Mouse (Mus musculus) B cell, adult (primary cell): ENCODE data around the gene Rhbdl3. TPM values are rescaled to one million over a fixed set of nuclear protein-coding genes. Genes with fewer than 3 reads are reported as not detected.

Source experiments
- total RNA-seq: library from RNA; stranded (reverse); gene quantifications from 4 replicates; pipeline ENCODE4 v1.2.4, GENCODE M21; 2023; ENCODE audit not compliant: inconsistent age

Rhbdl3 gene
- total RNA-seq = 0.27 to 1.8 TPM (median 0.46 TPM) in 4 replicates

DNA sequence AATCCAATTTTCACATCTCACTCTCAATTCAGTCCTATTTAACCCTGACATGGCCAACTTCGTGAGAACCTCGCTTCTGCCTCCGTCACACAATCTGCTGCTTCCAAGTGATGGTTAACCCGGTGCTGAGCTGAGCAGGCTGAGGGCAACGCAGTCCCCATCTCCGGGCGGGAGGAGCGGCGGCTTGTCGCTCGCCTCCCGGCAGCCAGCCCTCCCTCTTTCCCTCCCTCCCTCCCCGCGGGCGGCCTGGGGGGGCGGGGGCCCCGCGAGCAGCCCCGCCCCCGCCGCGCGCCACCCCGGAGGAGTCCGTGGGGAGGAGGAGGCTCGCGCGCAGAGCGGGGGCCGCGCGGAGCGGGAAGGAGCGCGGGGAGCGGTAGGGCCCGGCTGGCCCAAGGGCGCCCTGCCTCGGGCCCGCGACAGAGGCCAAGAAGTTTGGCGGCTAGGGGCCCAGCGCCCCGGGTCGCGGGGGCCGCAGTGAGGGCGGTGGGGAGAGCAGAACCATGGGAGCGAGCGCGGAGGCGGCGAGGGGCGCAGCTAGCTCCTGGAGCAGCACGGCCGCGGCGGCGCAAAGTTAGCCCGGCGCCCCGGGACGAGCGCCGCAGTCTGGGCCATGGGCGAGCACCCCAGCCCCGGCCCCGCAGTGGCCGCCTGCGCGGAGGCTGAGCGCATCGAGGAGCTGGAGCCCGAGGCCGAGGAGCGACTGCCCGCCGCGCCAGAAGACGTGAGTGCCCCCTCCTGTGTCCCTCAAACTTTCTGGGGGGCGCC is at the start of gene Rhbdl3:
Gene Rhbdl3, plus strand, starts transcription at position 362 of the 765 bp plus-strand sequence.

DNA sequence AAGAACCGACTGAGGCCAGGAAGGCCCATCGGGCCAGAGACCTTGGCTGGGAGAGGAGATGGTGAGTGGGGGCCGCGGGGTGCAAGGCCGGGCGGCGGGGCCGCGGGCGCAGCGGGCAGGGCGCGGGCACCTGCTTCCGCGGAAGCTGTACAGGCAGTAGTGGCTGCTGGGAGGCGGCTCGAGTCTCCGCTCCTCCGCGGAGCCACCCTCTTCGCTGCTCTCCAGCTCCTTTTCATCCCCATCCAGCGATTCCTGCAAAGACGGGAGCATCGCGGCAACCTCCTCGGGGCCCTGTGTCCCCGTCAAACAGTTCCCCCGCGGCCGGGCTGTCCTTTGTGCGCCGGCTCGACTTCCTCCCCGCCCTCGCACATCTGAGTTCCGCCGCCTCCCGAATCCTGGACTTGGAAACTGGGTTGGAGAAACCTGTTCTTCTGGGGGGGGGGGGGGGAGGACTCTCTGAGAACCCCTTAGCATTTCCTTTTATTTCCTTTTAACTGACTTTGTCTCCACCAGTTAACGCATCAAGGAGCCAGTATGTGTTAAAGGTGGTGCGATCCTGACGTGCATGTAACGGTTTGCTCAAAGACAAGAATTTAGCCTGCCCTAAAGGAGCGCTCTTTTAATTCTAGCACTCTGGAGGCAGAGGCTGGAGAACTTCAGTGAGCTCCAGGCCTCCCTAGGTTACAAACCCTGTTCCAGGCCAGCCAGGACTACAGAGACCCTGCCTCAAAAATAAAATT is 77.2 kb downstream of the Rhbdl3 start, which contains the start of gene 5730455P16Rik:
Gene 5730455P16Rik, minus strand, starts transcription at position 323 of the 740 bp plus-strand sequence.

DNA sequence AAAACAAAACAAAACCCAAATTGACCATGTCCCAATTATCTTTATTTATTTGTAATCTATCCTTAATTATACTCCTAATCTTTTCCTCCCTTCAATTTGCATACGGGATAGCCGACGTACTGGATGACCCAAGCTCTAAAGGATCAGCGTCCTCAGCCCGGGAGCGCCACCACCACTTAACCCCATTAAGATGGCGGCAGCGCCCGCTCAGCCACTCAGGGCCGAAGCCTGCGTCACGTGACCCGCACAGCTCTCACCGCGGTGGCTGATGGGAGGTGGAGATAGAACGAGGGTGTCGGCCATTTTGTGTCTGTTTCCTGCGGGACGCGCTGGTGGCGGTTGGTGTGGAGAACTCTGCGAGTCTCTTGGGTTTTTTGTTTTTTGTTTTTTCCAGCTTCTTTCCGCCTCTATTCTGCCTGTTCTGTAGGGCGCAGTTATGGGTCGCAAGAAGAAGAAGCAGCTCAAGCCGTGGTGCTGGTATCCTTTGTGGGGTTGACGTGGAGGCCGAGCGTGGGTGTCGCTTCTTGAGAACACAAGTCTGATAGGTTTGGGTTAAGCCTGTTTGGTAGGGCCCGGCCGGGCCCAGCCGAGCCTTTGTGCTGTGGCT is 82.4 kb downstream of the Rhbdl3 start, which contains the start of gene Zfp207:
Gene Zfp207, plus strand, starts transcription at position 261 of the 607 bp plus-strand sequence.

Other genes with a start within 250 kb of the Rhbdl3 start
- 232 to 253 TPM (median 241 TPM) in 4 replicates for gene Crlf3, start 219.9 kb upstream of the Rhbdl3 start, total RNA-seq
- 5.1 to 6.3 TPM (median 6.2 TPM) in 4 replicates for gene Atad5, start 211.5 kb upstream of the Rhbdl3 start, total RNA-seq
- gene Tefm, start 158.7 kb upstream of the Rhbdl3 start, total RNA-seq = 3.1 to 7.5 TPM (median 4.5 TPM) in 4 replicates
- 0.61 to 0.96 TPM (median 0.89 TPM) in 4 replicates for gene Adap2, start 146.8 kb upstream of the Rhbdl3 start, total RNA-seq
- gene Rnf135, start 117.1 kb upstream of the Rhbdl3 start, total RNA-seq = 6.2 to 10.6 TPM (median 9.7 TPM) in 4 replicates
- gene Rhot1, start 91.9 kb upstream of the Rhbdl3 start, total RNA-seq = 45.2 to 48.8 TPM (median 46.7 TPM) in 4 replicates
- gene 5730455P16Rik, start 77.1 kb downstream of the Rhbdl3 start, total RNA-seq = 13.1 to 20.3 TPM (median 15.5 TPM) in 4 replicates
- gene Zfp207, start 82.4 kb downstream of the Rhbdl3 start, total RNA-seq = 188 to 205 TPM (median 198 TPM) in 4 replicates
- 107 to 128 TPM (median 118 TPM) in 4 replicates for gene Psmd11, start 127.7 kb downstream of the Rhbdl3 start, total RNA-seq
- 12.6 to 17.0 TPM (median 15.4 TPM) in 4 replicates for gene Cdk5r1, start 176.1 kb downstream of the Rhbdl3 start, total RNA-seq